9 mouse cellular contexts compared by ENCODE assay signal in the genomic region with DNA sequence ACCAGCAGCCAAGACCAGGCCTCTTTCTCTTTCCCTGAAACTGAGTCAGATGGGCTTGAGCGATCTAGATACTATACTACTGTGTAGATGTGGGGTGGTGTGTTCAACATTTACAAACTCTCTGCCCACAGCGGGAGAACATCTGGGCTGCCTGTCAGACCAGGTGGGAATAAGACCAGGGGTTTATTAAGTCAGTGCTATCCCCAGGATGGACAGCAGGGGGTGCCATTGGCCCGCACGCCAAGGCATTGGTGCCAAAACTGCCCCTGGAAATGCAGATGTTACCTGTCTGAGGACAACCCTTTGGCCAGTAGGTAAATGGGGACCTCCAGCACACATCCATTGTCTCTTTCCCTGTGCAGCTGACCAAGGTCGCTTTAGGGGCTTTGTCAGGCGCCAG. TPM values are rescaled to one million over a fixed set of nuclear protein-coding genes. Genes with fewer than 3 reads are reported as not detected.
DNase-seq lines count a peak whose midpoint lies in the region; ATAC-seq and TF ChIP-seq lines count a peak whose summit lies in the region.
"Had no signal": no experiment of that assay in that cellular context is flagged by ENCODE, and none has a peak within 500 bp of the region (broad histone marks: within the 10 kb centered on the region; RNA-seq: fewer than 3 reads in every experiment).

No protein-coding gene starts in this region.

- H3K9ac ChIP-seq in forebrain, embryonic 11.5 days (ENCODE audit: low read length): no peak overlapping the region
- no peak overlapping the region for H3K9ac ChIP-seq in liver, adult 2 months (ENCODE audit: low read depth, low read length)
- H3K9ac ChIP-seq: embryonic facial prominence, embryonic 15.5 days had no signal

- no peaks in the 10 kb centered on the region for H3K4me1 ChIP-seq in forebrain, embryonic 11.5 days (replicated peaks; ENCODE audit: control insufficient read depth, insufficient read depth, low read length)
- H3K4me1 ChIP-seq in liver, adult 2 months (ENCODE audit: control insufficient read depth, insufficient read depth, low read length): no peaks in the 10 kb centered on the region
- H3K4me1 ChIP-seq: embryonic facial prominence, embryonic 15.5 days had no signal

- ATAC-seq in forebrain, embryonic 11.5 days (replicated peaks; ENCODE audit: low FRiP score): peak; percentile 44; the same call in 1 of the 2 replicates

- no peak overlapping the region for H3K4me3 ChIP-seq in forebrain, embryonic 11.5 days (ENCODE audit: low read depth, low read length)
- no peak overlapping the region for H3K4me3 ChIP-seq in liver, adult 2 months (ENCODE audit: insufficient read depth, low read depth, low read length)
- H3K4me3 ChIP-seq: embryonic facial prominence, embryonic 15.5 days had no signal

- H3K79me2 ChIP-seq in liver, adult 2 months (ENCODE audit: control insufficient read depth, insufficient read depth, low read length): no peaks in the 10 kb centered on the region

- H3K9me3 ChIP-seq in forebrain, embryonic 11.5 days (ENCODE audit: control insufficient read depth, low read length): no peaks in the 10 kb centered on the region
- H3K9me3 ChIP-seq: embryonic facial prominence, embryonic 15.5 days had no signal

- no peaks in the 10 kb centered on the region for H3K27me3 ChIP-seq in forebrain, embryonic 11.5 days (ENCODE audit: control insufficient read depth, insufficient read depth, low read length)
- H3K27me3 ChIP-seq in liver, adult 2 months (ENCODE audit: control insufficient read depth, insufficient read depth, low read length): no peaks in the 10 kb centered on the region
- H3K27me3 ChIP-seq: embryonic facial prominence, embryonic 15.5 days had no signal

- WGBS in forebrain, embryonic 11.5 days: 12% methylated on average over 6 of the region's 6 CpGs
- WGBS in liver, adult 2 months: 17% methylated on average over 6 of the region's 6 CpGs

- no peak overlapping the region for H3K27ac ChIP-seq in forebrain, embryonic 11.5 days (ENCODE audit: low read depth, low read length)
- no peak overlapping the region for H3K27ac ChIP-seq in liver, adult 2 months (replicated peaks; ENCODE audit: insufficient read depth, low read depth, low read length)
- H3K27ac ChIP-seq: embryonic facial prominence, embryonic 15.5 days had no signal

- peak; percentile 55 for DNase-seq in layer of hippocampus, adult 11-12 months (ENCODE audit: low spot score)
- DNase-seq in layer of hippocampus, adult 9-10 months (ENCODE audit: low spot score): no peak
- DNase-seq in adrenal gland, postnatal 10 days: peak; percentile 80
- DNase-seq in forebrain, embryonic 11.5 days (ENCODE audit: low spot score): peak; percentile 87
- DNase-seq in induced T-regulatory cell, adult 2 months (ENCODE audit: low read depth): peak; percentile 72
- DNase-seq in liver, adult 2 months (ENCODE audit: extremely low read depth, low read depth, low spot score): no peak
- peak; percentile 54 to 74 for DNase-seq in natural killer cell, adult 2 months (ENCODE audit: low spot score in 2 of 2)
- peak; percentile 52 to 79 for DNase-seq in thymus, postnatal 10 days (ENCODE audit: low spot score in 2 of 2)

- TF ChIP-seq POLR2A in liver, adult 2 months (IDR thresholded peaks at IDR 0.05; ENCODE audit: extremely low read depth, insufficient read depth, low read length): no peak

- H3K36me3 ChIP-seq in forebrain, embryonic 11.5 days (ENCODE audit: control insufficient read depth, insufficient read depth, low read length): no peaks in the 10 kb centered on the region
- H3K36me3 ChIP-seq in liver, adult 2 months (ENCODE audit: control insufficient read depth, insufficient read depth, low read length): no peaks in the 10 kb centered on the region
- H3K36me3 ChIP-seq: embryonic facial prominence, embryonic 15.5 days had no signal

- no peak overlapping the region for H3K4me2 ChIP-seq in forebrain, embryonic 11.5 days (ENCODE audit: low read depth, low read length, severe bottlenecking)
- H3K4me2 ChIP-seq: embryonic facial prominence, embryonic 15.5 days had no signal

- TF ChIP-seq CTCF in liver, adult 2 months (IDR thresholded peaks at IDR 0.05; ENCODE audit: low read depth, low read length): peak; percentile 93

RNA-seq across cellular contexts. Expression of a gene that starts 19.1 kb away (rescaled TPM):
- total RNA-seq in adrenal gland, postnatal 10 days (2021): under 1 TPM; 0.27 to 0.82 TPM
- 0.12 and 0.20 TPM in 2 replicates for polyA plus RNA-seq in forebrain, embryonic 11.5 days (2014; fragmentation: Nextera tagmentation; extraction: Ambion mirVana)
- total RNA-seq in liver, adult 2 months (2014; rRNA removed): 0.18 and 0.27 TPM in 2 replicates
- polyA plus RNA-seq in liver, adult 2 months (2012; rRNA removed): 0.58 and 0.77 TPM in 2 replicates

RNA-seq across cellular contexts. Expression of a gene that starts 24.7 kb away (rescaled TPM):
- 10 to 100 TPM; 11.0 to 11.7 TPM for total RNA-seq in adrenal gland, postnatal 10 days (2021)
- 18.8 and 19.5 TPM in 2 replicates for polyA plus RNA-seq in forebrain, embryonic 11.5 days (2014; fragmentation: Nextera tagmentation; extraction: Ambion mirVana)
- total RNA-seq in liver, adult 2 months (2014; rRNA removed): 0.46 and 0.94 TPM in 2 replicates
- polyA plus RNA-seq in liver, adult 2 months (2012; rRNA removed): 0.90 and 1.2 TPM in 2 replicates

RNA-seq across cellular contexts. Expression of a gene that starts 32.0 kb away (rescaled TPM):
- total RNA-seq in adrenal gland, postnatal 10 days (2021): 10 to 100 TPM; 35.9 to 48.9 TPM
- 177 and 184 TPM in 2 replicates for polyA plus RNA-seq in forebrain, embryonic 11.5 days (2014; fragmentation: Nextera tagmentation; extraction: Ambion mirVana)
- total RNA-seq in liver, adult 2 months (2014; rRNA removed): 0.55 and 2.3 TPM in 2 replicates
- 3.0 and 4.2 TPM in 2 replicates for polyA plus RNA-seq in liver, adult 2 months (2012; rRNA removed)

Comparison
In these comparisons a context has a peak if more than half of its experiments do, and no peak if none do; other contexts are left out.
1. DNase-seq: peak in layer of hippocampus, adult 11-12 months (single experiment), adrenal gland, postnatal 10 days (single experiment), forebrain, embryonic 11.5 days (single experiment), induced T-regulatory cell, adult 2 months (single experiment), natural killer cell, adult 2 months (2 of 2) and thymus, postnatal 10 days (2 of 2); none in layer of hippocampus, adult 9-10 months (single experiment) and liver, adult 2 months (single experiment).
2. RNA of a gene that starts 32.0 kb away (total RNA-seq): 35.9 to 48.9 TPM in adrenal gland, postnatal 10 days; 0.55 to 2.3 TPM in liver, adult 2 months; every median in the first group is over 10 times any median in the second.